Mouse (Mus musculus): ENCODE measurements around the gene Twnk. TPM values are rescaled to one million over a fixed set of nuclear protein-coding genes. Genes with fewer than 3 reads are reported as not detected.

The Twnk gene
- polyA plus RNA-seq, 1 experiment = 13.5 TPM

DNA sequence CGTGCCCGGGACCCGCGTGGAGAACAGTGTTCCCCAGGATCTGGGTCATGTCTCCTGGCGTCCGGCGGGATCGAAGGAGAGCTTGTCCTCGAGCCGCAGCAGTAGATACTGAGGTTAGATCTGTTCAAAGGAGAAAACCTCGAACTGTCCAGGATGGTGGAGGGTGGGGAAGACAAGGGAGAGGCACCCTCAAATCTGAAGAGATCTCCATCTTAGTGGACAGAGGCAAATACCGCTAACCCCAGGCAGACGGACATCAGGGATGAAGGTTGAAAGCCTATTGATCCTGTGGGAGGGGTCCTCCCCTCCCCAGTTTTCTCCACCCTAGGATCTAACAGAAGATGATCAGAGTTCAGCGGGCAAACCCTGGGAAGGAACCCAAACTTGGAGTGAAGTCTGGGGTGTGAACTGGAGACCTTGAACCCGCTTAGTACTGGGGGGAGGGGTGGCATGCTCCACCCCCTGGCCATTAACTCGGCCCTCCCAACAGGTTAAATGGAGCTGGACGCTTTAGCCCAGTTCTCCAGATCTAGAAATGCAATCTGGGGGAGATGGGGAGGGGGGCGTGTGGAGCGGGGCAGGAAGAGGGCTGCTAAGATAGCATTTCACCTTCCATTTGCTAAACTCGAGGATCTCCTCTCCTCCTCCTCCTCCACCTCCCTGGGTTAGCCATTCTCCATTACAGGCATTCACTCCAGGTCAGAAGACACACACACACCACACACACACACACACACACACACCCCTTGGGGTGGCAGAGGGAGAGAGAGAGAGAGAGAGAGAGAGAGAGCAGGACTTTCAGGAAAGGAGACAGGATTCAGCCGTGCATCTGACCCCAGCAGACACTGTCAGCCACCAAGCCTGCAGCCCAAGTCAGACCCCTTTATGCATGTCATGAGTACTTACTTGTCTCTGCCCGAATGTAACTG is 15.6 kb upstream of the Twnk start:
- no peak for TF ChIP-seq CTCF (IDR thresholded peaks at IDR 0.05; ENCODE audit: control insufficient read depth, insufficient read depth, low read length)
- TF ChIP-seq POLR2A (IDR thresholded peaks at IDR 0.05; ENCODE audit: borderline replicate concordance, control insufficient read depth, low read depth, low read length) = no peak
- Histone ChIP-seq H3K27ac (ENCODE audit: control insufficient read depth, insufficient read depth, low read depth, low read length, poor library complexity) (no peak overlapping the region), H3K4me1 (ENCODE audit: control insufficient read depth, insufficient read depth, low read length) (no peaks in the 10 kb centered on the region), H3K4me3 (replicated peaks; ENCODE audit: control insufficient read depth, low read depth, low read length) (no peak overlapping the region)
- 32% methylated on average over 22 of the region's 22 CpGs for WGBS

DNA sequence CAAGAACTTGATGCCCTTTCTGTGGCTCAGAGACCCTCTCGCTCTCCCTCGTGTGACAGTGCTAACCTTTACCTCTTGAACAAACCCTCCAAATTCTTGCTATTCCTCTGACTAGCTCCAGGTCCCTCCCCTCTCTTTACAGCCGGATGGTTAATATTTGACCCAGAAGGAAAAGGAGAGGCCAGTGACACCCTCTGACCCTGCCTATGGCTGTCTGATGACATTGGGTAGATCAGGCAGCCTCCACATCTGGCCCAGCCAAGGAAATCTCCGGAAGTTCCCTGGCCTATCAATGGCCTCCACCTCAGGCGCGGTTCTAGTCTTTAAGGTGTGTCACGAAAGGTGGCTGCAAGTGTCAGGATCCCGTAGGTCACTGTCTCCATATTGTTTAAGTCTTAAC is 14.4 kb upstream of the Twnk start:
- Histone ChIP-seq H3K27ac (ENCODE audit: control insufficient read depth, insufficient read depth, low read depth, low read length, poor library complexity) (no peak overlapping the region), H3K4me3 (replicated peaks; ENCODE audit: control insufficient read depth, low read depth, low read length) (no peak overlapping the region), H3K4me1 (ENCODE audit: control insufficient read depth, insufficient read depth, low read length) (no peaks in the 10 kb centered on the region)
- TF ChIP-seq CTCF (IDR thresholded peaks at IDR 0.05; ENCODE audit: control insufficient read depth, insufficient read depth, low read length) = no peak
- no peak for TF ChIP-seq POLR2A (IDR thresholded peaks at IDR 0.05; ENCODE audit: borderline replicate concordance, control insufficient read depth, low read depth, low read length)
- 83% methylated on average over 8 of the region's 8 CpGs for WGBS

DNA sequence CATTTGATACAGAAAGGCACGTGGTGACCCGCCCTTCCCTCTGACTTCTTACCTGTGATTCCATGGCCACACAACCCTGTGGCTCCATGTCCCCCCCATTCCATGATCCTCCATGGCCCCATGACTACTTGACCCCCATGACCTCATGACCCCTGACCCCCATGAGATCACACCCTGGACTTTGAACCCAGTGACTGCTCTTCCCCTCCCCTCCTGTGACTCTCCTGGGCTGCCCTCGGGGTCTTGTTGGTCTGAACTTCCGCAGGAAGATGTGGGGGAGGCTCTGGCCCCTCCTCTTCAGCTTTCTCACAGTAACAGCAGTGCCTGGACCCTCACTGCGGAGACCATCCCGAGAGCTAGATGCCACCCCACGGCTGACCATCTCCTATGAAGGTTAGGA is 13.2 kb upstream of the Twnk start:
- Histone ChIP-seq H3K4me3 (replicated peaks; ENCODE audit: control insufficient read depth, low read depth, low read length) (no peak overlapping the region), H3K4me1 (ENCODE audit: control insufficient read depth, insufficient read depth, low read length) (no peaks in the 10 kb centered on the region), H3K27ac (ENCODE audit: control insufficient read depth, insufficient read depth, low read depth, low read length, poor library complexity) (no peak overlapping the region)
- WGBS = 31% methylated on average over 7 of the region's 7 CpGs
- TF ChIP-seq CTCF (IDR thresholded peaks at IDR 0.05; ENCODE audit: control insufficient read depth, insufficient read depth, low read length) (no peak), POLR2A (IDR thresholded peaks at IDR 0.05; ENCODE audit: borderline replicate concordance, control insufficient read depth, low read depth, low read length) (no peak)

DNA sequence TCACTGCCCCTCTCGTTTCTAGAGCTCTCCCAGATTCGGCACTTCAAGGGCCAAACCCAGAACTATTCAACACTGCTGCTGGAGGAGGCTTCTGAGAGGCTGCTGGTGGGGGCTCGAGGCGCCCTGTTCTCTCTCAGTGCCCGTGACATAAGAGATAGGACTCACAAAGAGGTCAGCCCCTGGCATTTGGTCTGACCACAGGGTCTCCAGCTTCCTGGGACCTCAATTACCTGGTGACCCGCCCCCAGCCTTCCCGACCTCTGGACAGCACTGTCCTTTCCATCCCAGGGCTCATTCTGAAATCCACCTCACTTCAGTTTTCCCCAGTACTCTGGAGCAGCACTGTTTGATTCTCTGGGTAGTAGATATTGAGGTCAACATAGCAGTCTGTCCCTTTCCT is 12.8 kb upstream of the Twnk start:
- no peak overlapping the region for H3K27ac ChIP-seq (ENCODE audit: control insufficient read depth, insufficient read depth, low read depth, low read length, poor library complexity)
- WGBS = 52% methylated on average over 7 of the region's 7 CpGs
- no peak overlapping the region for H3K4me3 ChIP-seq (replicated peaks; ENCODE audit: control insufficient read depth, low read depth, low read length)
- H3K4me1 ChIP-seq (ENCODE audit: control insufficient read depth, insufficient read depth, low read length) = no peaks in the 10 kb centered on the region
- TF ChIP-seq POLR2A (IDR thresholded peaks at IDR 0.05; ENCODE audit: borderline replicate concordance, control insufficient read depth, low read depth, low read length) (no peak), CTCF (IDR thresholded peaks at IDR 0.05; ENCODE audit: control insufficient read depth, insufficient read depth, low read length) (no peak)

DNA sequence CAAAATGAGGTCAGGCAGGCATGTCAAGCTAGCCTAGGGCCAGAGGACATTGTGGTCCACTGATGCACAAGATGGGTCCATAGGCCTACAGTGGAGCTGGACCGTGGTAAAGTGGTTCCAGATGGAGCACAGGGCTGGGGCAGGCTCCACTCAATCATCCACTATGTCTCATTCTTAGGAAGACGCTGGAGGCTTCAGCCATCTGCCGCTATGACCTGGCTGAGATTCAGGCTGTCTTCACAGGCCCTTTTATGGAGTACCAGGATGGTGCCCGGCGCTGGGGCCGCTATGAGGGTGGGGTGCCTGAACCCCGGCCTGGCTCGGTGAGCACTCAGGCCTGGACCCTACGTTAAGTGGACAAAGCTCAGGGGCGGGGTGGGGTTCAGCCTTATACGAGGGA is 7.7 kb upstream of the Twnk start:
- no peaks in the 10 kb centered on the region for H3K4me1 ChIP-seq (ENCODE audit: control insufficient read depth, insufficient read depth, low read length)
- no peak for TF ChIP-seq POLR2A (IDR thresholded peaks at IDR 0.05; ENCODE audit: borderline replicate concordance, control insufficient read depth, low read depth, low read length)
- TF ChIP-seq CTCF (IDR thresholded peaks at IDR 0.05; ENCODE audit: control insufficient read depth, insufficient read depth, low read length) = no peak
- WGBS = 76% methylated on average over 11 of the region's 11 CpGs
- H3K27ac ChIP-seq (ENCODE audit: control insufficient read depth, insufficient read depth, low read depth, low read length, poor library complexity) = no peak overlapping the region
- H3K4me3 ChIP-seq (replicated peaks; ENCODE audit: control insufficient read depth, low read depth, low read length) = no peak overlapping the region

DNA sequence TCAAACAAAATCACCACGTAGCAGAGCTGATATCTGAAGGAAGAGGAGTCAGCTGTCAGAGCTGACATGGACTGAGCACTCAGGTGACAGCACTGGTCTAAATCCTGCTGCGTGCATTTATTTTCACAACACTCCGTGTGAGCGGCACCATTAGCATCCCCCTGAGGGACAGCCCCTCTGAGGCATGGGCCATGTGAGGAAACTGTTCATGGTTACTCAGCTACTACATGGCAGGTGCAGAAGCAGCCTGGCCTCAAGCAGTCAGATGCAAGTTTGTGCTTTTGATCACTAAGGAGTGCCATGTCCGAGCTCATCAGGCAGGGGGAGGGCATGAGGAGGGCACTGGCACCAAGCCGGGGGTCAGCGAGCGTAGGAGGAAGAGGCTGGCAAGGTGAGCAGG is 5.8 kb upstream of the Twnk start:
- no peak overlapping the region for H3K4me3 ChIP-seq (replicated peaks; ENCODE audit: control insufficient read depth, low read depth, low read length)
- TF ChIP-seq CTCF (IDR thresholded peaks at IDR 0.05; ENCODE audit: control insufficient read depth, insufficient read depth, low read length) (no peak), POLR2A (IDR thresholded peaks at IDR 0.05; ENCODE audit: borderline replicate concordance, control insufficient read depth, low read depth, low read length) (no peak)
- H3K27ac ChIP-seq (ENCODE audit: control insufficient read depth, insufficient read depth, low read depth, low read length, poor library complexity) = no peak overlapping the region
- no peaks in the 10 kb centered on the region for H3K4me1 ChIP-seq (ENCODE audit: control insufficient read depth, insufficient read depth, low read length)
- 85% methylated on average over 8 of the region's 8 CpGs for WGBS

DNA sequence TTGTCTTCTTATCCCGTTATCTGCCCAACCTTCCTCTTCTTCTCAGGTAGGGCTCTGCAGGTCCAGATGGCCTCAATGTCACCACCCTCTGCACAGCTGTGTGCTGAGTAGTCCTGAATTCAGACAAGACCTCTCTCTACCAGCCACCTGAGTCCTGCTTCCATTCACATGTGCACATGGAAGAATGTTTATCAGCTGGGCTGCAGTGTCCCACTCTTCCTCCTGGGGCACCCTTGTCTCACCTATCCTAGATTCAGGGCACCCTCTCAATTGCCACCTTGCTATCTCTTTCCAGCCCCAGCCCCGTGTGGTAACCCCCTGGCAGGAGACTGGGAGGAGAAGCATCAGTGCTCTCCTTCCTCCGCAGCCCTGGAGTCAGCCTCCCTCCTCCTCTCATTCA is 3.2 kb upstream of the Twnk start:
- H3K4me1 ChIP-seq (ENCODE audit: control insufficient read depth, insufficient read depth, low read length) = peaks cover 2% of the 10 kb centered on the region; the same call in 1 of the 2 replicates
- no peak for TF ChIP-seq CTCF (IDR thresholded peaks at IDR 0.05; ENCODE audit: control insufficient read depth, insufficient read depth, low read length)
- TF ChIP-seq POLR2A (IDR thresholded peaks at IDR 0.05; ENCODE audit: borderline replicate concordance, control insufficient read depth, low read depth, low read length) = no peak
- no peak overlapping the region for H3K4me3 ChIP-seq (replicated peaks; ENCODE audit: control insufficient read depth, low read depth, low read length)
- H3K27ac ChIP-seq (ENCODE audit: control insufficient read depth, insufficient read depth, low read depth, low read length, poor library complexity) = no peak overlapping the region
- 65% methylated on average over 3 of the region's 3 CpGs for WGBS

DNA sequence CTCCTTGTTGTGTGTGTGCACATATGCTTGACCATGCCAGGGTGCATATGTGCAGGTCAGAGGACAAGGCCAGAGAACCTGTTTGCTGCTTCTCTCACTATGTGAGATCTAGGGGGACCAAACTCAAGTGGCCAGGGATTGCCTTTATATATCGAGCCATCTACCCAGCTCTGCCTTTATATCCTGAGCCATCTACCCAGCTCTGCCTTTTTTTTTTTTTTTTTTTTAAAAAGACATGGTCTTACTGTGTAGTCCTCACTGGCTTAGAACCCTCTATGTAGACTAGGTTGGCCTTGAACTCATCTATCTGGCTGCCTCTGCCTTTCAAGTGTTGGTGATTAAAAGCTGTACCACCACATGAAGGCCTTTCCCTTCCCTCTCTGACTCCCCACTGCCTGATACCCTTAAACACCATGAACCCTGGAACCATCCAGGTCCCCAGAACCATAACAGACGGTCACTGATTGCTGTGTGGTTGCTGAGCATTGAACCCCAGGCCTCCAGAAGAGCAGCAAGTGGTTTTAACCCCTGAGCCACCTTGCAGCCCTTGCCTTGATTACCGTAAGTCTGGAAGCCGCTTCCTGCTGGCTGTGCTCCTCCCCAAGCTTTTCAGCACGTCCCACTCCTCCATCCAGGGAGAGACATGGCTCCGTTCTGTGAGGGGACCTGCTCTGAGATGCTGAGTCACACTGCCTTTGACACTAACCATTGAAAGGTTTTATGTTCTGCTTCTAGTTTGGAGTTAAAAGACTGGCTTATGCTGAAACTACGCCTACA is 1.5 kb upstream of the Twnk start:
- H3K4me1 ChIP-seq (ENCODE audit: control insufficient read depth, insufficient read depth, low read length) = peaks cover 2% of the 10 kb centered on the region; the same call in 1 of the 2 replicates
- no peak overlapping the region for H3K4me3 ChIP-seq (replicated peaks; ENCODE audit: control insufficient read depth, low read depth, low read length)
- no peak for TF ChIP-seq CTCF (IDR thresholded peaks at IDR 0.05; ENCODE audit: control insufficient read depth, insufficient read depth, low read length)
- 88% methylated on average over 7 of the region's 7 CpGs for WGBS
- H3K27ac ChIP-seq (ENCODE audit: control insufficient read depth, insufficient read depth, low read depth, low read length, poor library complexity) = no peak overlapping the region

All from bone marrow, adult 2 months (tissue).